Mouse (Mus musculus): ENCODE measurements around the gene Ssbp3. TPM values are rescaled to one million over a fixed set of nuclear protein-coding genes. Genes with fewer than 3 reads are reported as not detected.

Gene Ssbp3
- polyA plus RNA-seq, 1 experiment from 2014 or later: 50.5 TPM

DNA sequence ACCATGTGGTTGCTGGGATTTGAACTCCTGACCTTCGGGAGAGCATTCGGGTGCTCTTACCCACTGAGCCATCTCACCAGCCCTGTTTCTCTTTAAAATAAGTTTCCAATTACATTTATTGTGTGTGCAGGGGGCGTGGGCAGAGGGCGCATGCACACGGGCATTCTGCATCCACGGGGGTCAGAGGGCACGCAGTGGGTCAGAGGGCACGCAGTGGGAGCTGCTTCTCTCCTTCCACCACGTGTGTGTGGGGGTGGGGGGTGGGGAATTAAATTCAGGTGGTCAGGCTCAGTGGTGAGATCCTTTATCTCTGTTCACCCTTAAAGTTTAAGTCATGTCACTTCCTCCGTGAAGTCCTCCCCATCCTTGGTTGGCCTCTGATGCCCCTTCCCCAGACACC is 187.9 kb downstream of the Ssbp3 start:
- Histone ChIP-seq H3K27ac (replicated peaks) (no peak overlapping the region), H3K4me1 (replicated peaks) (peaks cover 6% of the 10 kb centered on the region; the same call in 1 of the 2 replicates), H3K9ac (no peak overlapping the region), H3K36me3 (replicated peaks) (no peaks in the 10 kb centered on the region), H3K9me3 (replicated peaks) (no peaks in the 10 kb centered on the region), H3K4me3 (replicated peaks) (no peak overlapping the region), H3K27me3 (peaks cover 5% of the 10 kb centered on the region; the same call in 1 of the 2 replicates), H3K4me2 (no peak overlapping the region)
- no peak for ATAC-seq (ENCODE audit: insufficient read depth)
- WGBS (ENCODE audit: insufficient replicate concordance): 71% methylated on average over 10 of the region's 10 CpGs

DNA sequence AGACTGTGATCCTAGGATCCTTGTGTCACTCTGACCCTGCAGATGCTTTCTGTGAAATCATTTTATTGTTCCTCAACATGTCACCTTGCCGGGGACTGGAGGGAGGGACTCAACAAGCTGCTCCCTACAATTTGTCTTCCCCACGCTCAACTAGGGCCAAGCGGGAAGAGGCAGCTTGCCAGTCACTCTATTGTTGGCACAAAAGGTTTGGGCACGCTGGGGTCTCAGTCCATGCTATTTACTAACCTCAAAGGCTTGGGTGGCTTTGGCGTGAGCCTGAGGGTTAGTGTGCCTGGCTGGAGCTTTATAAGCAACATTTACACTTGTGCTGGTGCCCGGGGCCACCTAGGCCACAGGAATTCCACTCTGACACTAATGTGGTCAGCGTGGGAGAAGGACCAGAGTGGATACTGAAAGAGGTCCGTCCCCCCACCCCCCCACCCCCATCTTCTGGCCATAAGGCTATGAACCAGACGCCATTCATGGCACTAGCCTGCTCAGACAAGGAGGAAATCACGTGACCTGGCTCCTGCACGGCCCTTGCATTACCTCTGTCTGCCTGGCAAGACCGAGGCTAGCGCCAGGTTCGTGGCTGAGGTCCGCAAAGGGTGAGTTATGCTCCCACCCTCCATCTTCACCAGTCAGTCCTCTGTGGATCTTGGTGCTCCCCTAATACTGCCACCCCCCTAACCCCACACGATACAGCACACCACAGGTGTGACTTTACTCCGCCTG is 188.5 kb downstream of the Ssbp3 start:
- 62% methylated on average over 17 of the region's 17 CpGs for WGBS (ENCODE audit: insufficient replicate concordance)
- no peak for ATAC-seq (ENCODE audit: insufficient read depth)
- peaks cover 5% of the 10 kb centered on the region; the same call in 1 of the 2 replicates for H3K27me3 ChIP-seq

More for the DNA sequence above, 188.5 kb downstream of the Ssbp3 start:
- H3K4me3 ChIP-seq (replicated peaks): no peak overlapping the region
- H3K27ac ChIP-seq (replicated peaks): no peak overlapping the region
- H3K4me2 ChIP-seq: no peak overlapping the region
- no peaks in the 10 kb centered on the region for H3K36me3 ChIP-seq (replicated peaks)
- no peaks in the 10 kb centered on the region for H3K9me3 ChIP-seq (replicated peaks)
- peaks cover 6% of the 10 kb centered on the region; the same call in 1 of the 2 replicates for H3K4me1 ChIP-seq (replicated peaks)
- no peak overlapping the region for H3K9ac ChIP-seq

Other genes with a start within 250 kb of the Ssbp3 start
- gene Ttc4, start 231.8 kb upstream of the Ssbp3 start, polyA plus RNA-seq (2015; fragmentation: Nextera tagmentation; extraction: Ambion mirVana): 31.1 and 41.9 TPM in 2 replicates
- gene Mroh7, start 179.8 kb upstream of the Ssbp3 start, polyA plus RNA-seq (2015; fragmentation: Nextera tagmentation; extraction: Ambion mirVana): 0.12 and 0.13 TPM in 2 replicates
- gene Fam151a, start 176.8 kb upstream of the Ssbp3 start, polyA plus RNA-seq (2015; fragmentation: Nextera tagmentation; extraction: Ambion mirVana): not detected in 2 replicates
- gene Acot11, start 105.7 kb upstream of the Ssbp3 start, polyA plus RNA-seq (2015; fragmentation: Nextera tagmentation; extraction: Ambion mirVana): 4.7 and 6.4 TPM in 2 replicates
- 48.8 and 50.1 TPM in 2 replicates for gene Mrpl37, start 156.2 kb downstream of the Ssbp3 start, polyA plus RNA-seq (2015; fragmentation: Nextera tagmentation; extraction: Ambion mirVana)
- gene Cyb5rl, start 156.3 kb downstream of the Ssbp3 start, polyA plus RNA-seq (2015; fragmentation: Nextera tagmentation; extraction: Ambion mirVana): 1.4 and 2.0 TPM in 2 replicates
- not detected in 2 replicates for gene Cdcp2, start 186.2 kb downstream of the Ssbp3 start, polyA plus RNA-seq (2015; fragmentation: Nextera tagmentation; extraction: Ambion mirVana)